Mouse (Mus musculus): ENCODE data around the gene Ugt1a10. TPM values are rescaled to one million over a fixed set of nuclear protein-coding genes. Genes with fewer than 3 reads are reported as not detected.

The Ugt1a10 gene
- total RNA-seq, 2 experiments from 2014 or later, result 0.16 TPM; not detected in 1

DNA sequence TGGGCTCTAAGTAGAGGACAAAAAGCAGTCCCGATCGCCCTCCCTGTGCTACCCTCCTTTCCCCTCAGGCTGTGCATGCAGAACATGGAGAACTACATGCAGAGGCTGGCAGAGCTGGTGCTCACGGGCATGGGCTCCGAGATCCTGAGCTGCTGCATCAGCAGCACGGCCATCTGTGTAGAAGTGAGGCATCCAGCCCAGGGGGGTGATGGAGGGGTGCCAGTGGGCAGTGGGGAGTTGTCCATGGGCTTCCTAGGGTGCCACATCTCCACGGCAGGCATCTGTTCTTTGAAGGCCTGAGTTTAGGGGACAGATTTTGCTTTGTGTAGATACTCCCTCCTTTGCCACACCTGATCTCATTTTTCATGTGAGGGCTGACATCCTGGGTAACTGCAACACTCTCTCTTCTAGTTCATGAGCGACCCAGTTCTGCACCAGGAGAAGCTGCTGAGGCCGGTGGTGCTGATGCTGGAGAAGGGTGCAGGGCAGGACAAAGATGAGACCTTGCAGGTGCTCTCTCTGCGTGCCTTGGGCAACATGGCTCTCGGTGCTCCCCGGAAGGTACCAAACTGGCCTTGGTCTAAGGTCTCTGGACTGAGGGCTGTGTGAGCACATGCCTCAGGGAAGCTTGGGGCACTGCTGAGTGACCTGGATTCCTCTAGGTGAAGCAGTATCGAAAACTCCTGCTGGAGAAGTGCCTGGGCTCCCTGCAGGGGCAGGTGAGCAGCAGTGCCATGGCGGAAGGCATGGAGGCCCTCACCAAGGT is 201.0 kb downstream of the Ugt1a10 start:
- DNase-seq, result no peak

DNA sequence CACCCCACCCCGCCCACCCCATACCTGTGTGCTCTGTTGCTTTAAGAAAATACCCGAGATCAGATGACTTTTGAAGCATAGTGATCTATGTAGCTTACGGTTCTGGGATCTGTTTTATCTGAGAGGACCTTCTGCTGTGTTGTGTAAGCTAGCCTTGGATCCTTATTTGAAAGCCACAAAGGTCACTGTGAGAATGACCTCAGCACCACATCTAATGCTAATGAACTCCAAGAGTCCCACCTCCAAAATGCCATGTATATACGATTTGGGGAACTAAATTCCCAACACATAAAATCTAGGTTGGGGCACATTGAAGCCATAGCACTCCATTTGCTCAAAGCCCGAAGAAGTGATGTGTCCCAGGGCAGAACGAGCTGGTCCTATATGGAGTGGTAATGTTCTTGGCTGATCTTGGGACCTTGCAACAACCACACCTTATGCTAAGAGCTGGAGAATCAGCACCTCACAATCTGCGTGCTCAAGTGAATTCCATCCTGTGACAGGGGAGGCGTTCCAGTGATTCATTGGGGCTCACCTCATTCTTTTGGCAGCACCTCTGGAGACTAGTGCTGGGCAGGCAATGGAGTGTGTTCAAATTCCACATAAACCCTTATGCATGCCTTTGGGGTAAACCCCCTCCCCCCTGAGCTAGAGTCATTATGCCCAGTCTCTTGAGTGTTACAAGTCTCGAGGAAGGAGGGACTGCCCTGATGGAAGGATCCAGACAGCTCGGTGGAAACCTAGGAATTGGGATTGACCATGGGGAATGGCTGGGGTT is 201.9 kb downstream of the Ugt1a10 start:
- no peak for DNase-seq

DNA sequence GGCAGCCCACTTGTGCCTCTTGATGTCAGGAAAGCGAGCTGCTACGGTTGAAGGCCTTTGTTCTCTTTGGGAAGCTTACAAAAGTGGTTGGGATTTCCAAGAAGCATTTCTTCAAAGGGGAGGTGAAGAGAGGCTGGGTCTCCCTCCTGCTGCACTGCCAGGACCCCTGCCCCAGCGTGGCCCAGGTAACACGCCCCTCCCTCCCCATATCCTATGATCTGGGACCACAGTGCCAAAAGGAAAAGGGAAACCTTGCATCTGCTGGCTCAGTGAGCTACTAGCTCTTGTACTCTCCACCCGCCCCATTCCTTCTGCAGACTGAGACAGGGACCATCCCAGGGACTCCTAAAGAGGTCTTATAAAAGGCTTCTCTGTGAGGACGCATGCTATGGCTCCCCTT is 202.5 kb downstream of the Ugt1a10 start:
- no peak for DNase-seq

DNA sequence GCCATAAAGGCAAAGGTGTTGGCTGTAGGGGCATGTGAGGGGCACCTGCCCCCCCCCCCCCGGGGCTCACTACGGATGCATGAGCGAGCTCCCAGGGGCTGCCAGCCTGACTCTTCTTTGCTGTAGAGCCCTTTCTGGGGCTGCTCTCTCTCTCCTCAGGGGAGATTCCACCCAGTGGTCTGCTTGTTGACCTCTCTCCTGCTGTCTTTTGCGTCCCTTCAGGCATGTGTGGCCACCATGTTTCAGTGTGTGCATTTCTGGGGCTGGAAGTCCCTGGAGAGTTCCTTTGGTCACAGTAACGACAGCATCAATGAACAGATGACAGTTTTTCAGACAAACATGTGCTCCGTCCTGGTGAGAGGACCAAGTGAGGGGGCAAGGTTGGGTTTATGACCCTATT is 203.2 kb downstream of the Ugt1a10 start:
- DNase-seq, result no peak

DNA sequence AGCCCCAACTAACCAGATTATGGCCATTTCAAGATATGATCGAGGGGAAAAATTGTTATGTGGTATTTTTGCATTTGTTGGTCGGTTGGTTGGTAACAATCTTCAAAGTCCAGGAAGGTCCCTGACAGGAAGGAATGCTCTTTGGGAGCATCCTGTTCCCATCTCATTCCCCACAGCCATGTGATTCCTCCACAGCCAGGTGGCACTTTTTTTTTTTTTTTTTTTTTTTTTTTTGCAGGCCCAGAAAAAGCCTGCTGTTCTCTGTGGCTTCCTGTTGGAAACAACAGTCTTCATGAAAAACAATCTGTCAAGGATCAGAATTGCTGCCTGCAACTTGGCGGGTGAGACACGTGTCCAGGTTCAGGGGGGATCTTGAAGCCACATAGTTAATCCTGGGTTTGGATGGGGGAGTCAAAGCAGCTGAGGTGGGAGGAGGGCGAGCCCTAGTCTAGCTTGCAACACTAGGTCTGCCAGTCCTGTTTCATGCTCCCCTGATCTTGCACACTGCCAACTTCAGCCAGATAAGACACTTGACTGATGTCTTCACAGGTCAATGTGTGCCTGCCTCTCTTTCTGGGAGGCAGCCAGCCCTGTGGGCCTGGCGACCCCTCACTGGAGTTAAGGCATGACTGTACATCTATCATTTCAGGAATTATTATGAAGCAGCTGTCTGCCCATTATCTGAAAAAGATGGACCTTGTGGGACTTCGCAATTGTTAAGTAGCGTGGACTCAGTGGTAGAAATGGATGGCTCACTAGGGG is 203.9 kb downstream of the Ugt1a10 start:
- peak; percentile 49 to 66 for DNase-seq

DNA sequence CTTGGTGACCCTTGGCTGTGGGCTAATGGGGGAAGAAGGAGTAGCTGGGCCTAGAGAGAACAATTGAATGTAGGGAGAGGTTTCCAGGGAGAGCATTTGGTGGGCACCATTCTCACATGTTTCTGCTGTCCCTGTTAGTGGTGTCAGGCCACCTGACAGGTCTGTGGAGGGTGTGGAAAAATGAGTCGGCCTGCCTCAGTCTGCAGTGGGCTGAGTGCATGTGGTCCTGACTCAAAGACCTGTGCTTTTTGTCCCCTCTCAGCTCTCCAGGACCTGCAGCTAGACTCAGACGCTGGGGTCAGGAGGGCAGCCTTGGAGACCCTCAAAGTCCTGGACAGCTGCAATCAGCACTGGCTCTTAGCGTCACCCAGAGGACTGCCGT is 204.4 kb downstream of the Ugt1a10 start:
- DNase-seq, result no peak

DNA sequence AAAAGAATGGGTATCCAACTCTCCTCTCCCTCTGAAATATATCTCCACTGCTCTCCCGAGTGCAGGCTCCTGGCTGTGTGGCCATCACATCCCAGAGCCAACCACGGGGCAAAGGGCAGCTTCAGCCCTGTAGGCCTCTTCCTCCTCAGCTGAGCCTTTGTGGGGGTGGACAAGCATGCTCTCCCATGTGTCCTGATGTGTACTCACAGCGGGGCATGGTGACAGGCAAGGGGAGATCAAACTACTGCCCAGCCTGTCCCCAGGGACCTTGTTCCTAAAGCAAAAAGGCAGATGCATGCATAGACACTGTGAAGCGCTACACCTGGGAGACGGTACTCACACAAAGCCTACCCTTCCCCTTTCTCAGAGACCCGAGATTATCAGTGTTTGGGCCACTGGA is 204.9 kb downstream of the Ugt1a10 start:
- DNase-seq, result peak in 1 of 2 experiments; percentile 71

DNA sequence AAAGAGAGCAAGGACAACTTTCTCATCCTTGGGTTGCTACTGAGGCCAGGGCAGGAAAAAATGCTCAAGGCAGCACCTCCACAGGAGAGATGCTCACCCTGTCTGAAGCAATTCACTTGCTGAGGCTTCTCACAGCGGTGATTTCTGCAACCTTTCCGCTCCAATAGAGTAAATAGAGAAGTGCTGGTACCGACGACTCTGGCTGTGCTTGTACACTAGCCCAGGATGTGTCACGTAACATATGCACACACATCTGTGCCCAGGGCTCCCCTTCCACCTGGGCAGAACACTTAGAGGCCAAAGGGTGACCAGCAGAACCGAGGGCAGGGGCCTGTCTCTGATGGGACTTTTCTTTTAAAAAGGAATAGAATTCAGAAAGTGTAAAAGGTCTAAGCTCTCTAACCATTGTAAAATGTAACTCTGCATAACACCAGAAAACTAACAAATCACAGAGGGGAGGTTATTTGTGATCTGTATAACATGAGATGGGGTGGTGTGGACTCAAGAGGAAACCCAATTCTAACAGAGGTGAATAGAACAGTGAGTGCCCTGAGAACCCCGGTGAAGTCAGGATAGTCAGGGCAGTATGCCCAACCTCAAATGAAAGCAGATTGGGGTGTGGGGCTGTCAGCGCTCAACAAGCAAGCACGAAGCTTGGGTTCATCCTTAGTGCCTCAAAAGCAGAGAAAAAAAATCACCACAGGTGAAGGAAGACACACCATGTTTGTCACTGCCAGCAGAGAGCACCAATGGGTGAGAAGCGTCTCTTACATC is 205.6 kb downstream of the Ugt1a10 start:
- DNase-seq, result no peak

DNA sequence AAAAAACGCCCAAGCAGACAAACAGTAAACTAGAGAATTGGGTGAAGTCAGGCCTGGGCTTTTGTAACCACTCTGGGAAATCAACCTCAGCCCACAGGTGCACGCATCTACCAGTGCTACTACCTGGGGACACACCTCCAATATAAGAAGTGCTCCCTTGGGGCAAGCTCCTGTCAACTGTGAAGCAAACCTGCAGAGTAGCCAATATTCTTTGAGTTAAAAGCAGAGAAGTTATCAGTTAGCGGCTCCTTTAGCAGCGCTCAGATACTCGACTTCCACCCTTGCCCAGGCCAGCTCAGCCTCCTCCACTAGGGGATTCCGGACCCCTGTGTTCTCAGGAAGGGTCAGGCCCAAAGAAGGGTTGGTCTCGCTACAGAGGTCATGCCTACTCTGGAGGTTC is 206.5 kb downstream of the Ugt1a10 start:
- no peak for DNase-seq

DNA sequence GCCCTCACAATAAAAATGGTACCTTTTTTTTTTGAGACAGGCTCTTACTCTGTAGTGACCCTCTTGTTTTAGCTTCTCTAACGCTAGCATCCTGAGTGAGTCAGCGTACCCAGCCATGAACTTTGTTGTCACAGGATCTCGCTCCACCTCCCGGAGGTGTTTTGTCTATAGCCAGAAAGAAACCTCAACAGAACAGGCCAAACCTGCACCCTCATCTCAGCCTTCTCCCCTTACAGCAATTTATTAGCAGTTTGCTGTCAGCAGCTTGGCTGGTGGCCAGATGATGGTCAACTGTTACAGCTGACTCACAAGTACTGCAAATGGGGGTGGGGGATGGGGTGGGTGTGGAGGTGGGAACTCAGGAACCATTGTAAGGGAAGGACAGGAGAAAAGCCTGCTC is 207.1 kb downstream of the Ugt1a10 start:
- DNase-seq, result peak; percentile 87 to 89

DNA sequence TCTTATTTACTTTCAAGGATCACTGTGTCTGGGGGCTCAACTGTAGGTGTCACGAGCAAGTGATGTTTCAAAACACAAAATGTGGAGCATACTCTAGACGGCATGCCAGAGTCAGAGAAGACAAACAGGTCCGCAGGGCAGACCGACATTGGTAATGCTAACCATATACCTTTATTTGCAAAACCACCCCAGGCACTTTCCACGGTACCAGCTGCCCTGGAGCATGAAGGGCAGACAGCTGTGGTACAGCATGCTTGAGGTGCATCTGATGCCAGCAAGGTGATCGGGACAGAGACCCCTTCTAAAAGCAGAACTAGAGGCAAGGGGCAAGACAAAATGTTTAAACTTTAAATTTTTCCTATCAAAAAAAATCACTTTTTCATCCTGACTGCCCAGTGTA is 207.8 kb downstream of the Ugt1a10 start:
- no peak for DNase-seq

DNA sequence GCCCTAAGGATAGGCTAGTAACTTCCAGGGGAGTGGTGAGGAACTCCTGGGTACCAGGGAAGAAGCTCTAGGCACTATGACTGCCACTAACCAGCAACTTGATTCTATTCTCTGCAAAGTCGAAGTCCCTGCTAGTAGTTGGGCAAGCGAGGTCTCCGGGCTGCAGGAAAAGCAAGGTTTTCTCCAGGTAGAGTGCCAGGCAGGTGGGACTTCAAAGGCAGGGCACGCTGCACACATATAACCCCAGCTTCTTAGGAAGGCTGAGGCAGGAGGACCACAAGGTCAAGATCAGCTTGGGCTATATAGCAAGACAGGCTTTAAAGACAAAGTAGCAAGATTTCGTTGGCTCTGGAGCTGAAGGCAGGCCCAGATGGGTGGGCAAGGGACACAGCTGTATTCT is 208.6 kb downstream of the Ugt1a10 start:
- no peak for DNase-seq

DNA sequence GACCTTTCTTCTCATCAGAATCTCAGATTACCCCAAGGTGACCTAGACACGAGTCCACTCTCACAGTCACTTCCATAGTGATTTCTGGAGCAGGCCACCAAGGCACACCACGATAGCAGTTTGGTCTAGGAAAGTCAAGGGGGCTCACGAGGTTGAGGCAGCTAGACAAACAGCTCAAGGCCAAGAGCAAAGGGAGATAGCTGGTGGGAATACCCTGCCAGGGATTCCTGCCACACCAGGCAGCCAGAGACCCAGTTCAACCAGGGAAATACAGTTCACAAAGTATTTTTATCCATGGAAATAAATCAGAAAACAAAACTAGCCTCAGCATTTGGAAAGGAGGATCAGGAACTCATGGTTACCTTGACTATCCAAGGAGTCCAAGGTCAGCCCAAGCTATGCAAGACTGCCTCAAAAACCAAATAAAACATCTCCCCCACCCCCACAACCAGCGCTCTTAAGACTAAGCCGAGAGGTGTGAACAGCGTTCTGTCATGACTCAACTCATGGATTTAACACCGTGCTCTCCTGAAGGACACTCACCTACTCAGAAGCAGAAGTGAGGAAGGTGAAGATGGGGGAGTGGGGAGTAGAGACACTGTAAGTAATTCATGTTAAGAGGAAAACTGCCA is 209.2 kb downstream of the Ugt1a10 start:
- no peak for DNase-seq

DNA sequence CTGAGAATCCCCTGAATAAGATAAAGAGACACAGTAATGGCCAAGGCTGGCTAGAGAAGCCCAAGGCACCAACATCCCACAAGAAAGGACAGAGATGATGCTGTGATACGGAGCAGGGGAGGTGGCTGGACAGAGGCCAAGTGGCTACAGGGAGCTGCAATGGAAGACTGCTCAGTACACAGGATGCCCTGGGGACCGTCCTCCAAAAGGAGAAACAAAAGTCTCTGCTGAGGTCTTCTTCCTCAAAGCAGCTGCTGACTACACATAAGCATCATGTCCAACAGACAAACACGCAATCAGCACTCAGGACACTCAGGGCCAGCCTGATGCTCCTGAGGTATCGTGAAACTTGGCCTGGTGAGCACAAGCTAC is 209.7 kb downstream of the Ugt1a10 start:
- peak in 1 of 2 experiments; percentile 70 for DNase-seq

DNA sequence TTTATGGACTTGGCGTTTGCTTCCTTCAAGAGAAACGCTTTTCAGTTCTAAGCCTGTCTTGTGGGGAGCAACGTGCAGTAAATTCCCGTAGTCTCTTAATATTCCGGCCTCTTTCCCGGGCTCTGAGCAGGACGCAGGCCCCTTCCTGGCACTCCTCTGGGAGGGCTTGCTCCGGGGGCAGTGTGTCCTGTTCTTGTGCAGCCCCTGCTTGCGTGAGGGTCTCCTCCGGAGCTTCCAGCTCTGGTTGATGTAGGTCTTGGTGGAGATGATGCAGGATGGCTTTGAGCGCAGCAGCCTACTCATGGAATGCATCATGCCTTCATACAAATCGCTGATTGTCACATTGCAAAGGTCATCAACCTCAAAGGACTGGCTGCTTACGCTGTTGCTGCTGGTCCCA is 210.9 kb downstream of the Ugt1a10 start:
- no peak for DNase-seq

DNA sequence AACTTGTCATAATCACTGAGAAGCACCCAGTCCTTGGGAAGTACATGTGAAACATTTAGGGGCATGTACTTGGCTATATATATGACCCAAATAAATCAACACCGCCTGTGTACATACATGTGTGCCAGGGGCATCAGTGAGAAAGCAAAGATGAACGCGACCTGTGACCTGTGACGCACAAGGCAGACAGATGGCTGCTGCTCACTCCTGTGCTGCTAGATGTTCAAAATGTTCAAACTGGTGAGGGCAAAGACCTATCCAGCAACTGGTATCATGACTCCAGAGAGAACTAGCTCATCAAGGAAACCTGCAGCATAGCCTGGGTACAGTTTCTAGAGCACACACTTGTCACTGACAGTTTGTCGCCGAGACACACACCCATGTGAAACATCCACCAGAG is 212.3 kb downstream of the Ugt1a10 start:
- DNase-seq, result no peak

DNA sequence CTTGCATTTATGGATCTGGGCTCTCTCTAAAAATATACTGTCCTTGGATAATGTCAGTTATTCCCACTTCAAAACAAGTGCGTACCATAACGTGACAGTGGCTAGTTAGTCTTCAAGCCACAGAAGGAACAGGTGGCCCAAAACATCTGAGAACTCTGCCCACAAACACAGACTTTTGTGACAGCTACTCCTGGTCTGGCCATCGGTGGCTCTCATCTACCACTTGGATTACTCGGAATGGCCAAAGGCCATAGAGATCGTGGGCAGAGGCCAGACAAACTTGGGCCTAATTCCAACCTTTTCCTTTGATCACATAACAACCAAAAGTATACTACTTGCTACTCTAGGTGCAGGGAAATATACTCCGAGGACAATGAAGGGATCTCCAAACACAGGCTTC is 212.9 kb downstream of the Ugt1a10 start:
- no peak for DNase-seq

Measured in adrenal gland, postnatal 36 days (tissue).